Mouse (Mus musculus): ENCODE measurements around the gene Lrit2. TPM values are rescaled to one million over a fixed set of nuclear protein-coding genes. Genes with fewer than 3 reads are reported as not detected.

Gene Lrit2
- polyA plus RNA-seq, 1 experiment from 2014 or later, result not detected

Other genes starting within 250 kb of the Lrit2 start
- 30.1 and 33.5 TPM in 2 replicates for gene Ccser2, start 99.2 kb upstream of the Lrit2 start, polyA plus RNA-seq (2015; fragmentation: Nextera tagmentation; extraction: Ambion mirVana)
- not detected in 2 replicates for gene Rgr, start 19.0 kb upstream of the Lrit2 start, polyA plus RNA-seq (2015; fragmentation: Nextera tagmentation; extraction: Ambion mirVana)
- not detected in 2 replicates for gene Lrit1, start 13.1 kb upstream of the Lrit2 start, polyA plus RNA-seq (2015; fragmentation: Nextera tagmentation; extraction: Ambion mirVana)
- 0.22 and 0.39 TPM in 2 replicates for gene Cdhr1, start 30.4 kb downstream of the Lrit2 start, polyA plus RNA-seq (2015; fragmentation: Nextera tagmentation; extraction: Ambion mirVana)
- gene 2610528A11Rik, start 46.1 kb downstream of the Lrit2 start, polyA plus RNA-seq (2015; fragmentation: Nextera tagmentation; extraction: Ambion mirVana), result 77.3 and 81.4 TPM in 2 replicates
- gene Ghitm, start 67.3 kb downstream of the Lrit2 start, polyA plus RNA-seq (2015; fragmentation: Nextera tagmentation; extraction: Ambion mirVana), result 332 and 334 TPM in 2 replicates

Data from intestine, embryonic 16.5 days (tissue).